Mouse (Mus musculus) common myeloid progenitor, adult 5-6 weeks (primary cell): ENCODE data around the gene Zfp651. TPM values are rescaled to one million over a fixed set of nuclear protein-coding genes. Genes with fewer than 3 reads are reported as not detected.

ENCODE experiments used
- ATAC-seq: replicated peaks from 2 replicates; pipeline ENCODE4 v1.8.0; 2016; ENCODE audit warnings: low read depth, mild to moderate bottlenecking, moderate TSS enrichment, inconsistent platforms; ENCODE audit not compliant: poor library complexity, severe bottlenecking
- total RNA-seq: library from RNA; stranded (forward); fragments of 200-1000, 187-1606 nt; gene quantifications from 2 replicates; pipeline ENCODE4 v1.2.3, GENCODE M21; 2017

Gene Zfp651
- total RNA-seq, 1 experiment from 2014 or later: 1.5 TPM

- no peak for ATAC-seq
These were observed 2.7 kb downstream of the Zfp651 start for GRCm38 (mm10) chr9:121761787-121762186.

- ATAC-seq: no peak
These were observed 3.1 kb downstream of the Zfp651 start for GRCm38 (mm10) chr9:121762248-121762647.

GRCm38 (mm10) chr9:121762761-121763160 lies 3.6 kb downstream of the Zfp651 start:
- no peak for ATAC-seq

- no peak for ATAC-seq
These were observed 4.6 kb downstream of the Zfp651 start for GRCm38 (mm10) chr9:121763716-121764115.

- ATAC-seq: peak; percentile 53
These were observed 6.2 kb downstream of the Zfp651 start for GRCm38 (mm10) chr9:121765166-121765855.

GRCm38 (mm10) chr9:121772412-121772811 lies 13.3 kb downstream of the Zfp651 start:
- no peak for ATAC-seq

GRCm38 (mm10) chr9:121775951-121776350 lies 16.8 kb downstream of the Zfp651 start:
- ATAC-seq: no peak

GRCm38 (mm10) chr9:121776511-121776910 lies 17.4 kb downstream of the Zfp651 start:
- no peak for ATAC-seq

GRCm38 (mm10) chr9:121777484-121778065 lies 18.4 kb downstream of the Zfp651 start, which contains the start of gene Klhl40:
Klhl40 (plus strand) TSS chr9:121777607.
- ATAC-seq: peak; percentile 24; the same call in 1 of the 2 replicates

- ATAC-seq: peak; percentile 50; the same call in 1 of the 2 replicates
These were observed 19.0 kb downstream of the Zfp651 start for GRCm38 (mm10) chr9:121778066-121778624.

GRCm38 (mm10) chr9:121784801-121785200 lies 25.7 kb downstream of the Zfp651 start:
- ATAC-seq: no peak

- no peak for ATAC-seq
These were observed 26.1 kb downstream of the Zfp651 start for GRCm38 (mm10) chr9:121785261-121785660.

GRCm38 (mm10) chr9:121786359-121786758 lies 27.2 kb downstream of the Zfp651 start:
- no peak for ATAC-seq

GRCm38 (mm10) chr9:121791206-121791605 lies 32.1 kb downstream of the Zfp651 start:
- ATAC-seq: peak; percentile 81

GRCm38 (mm10) chr9:121791757-121792521 lies 32.8 kb downstream of the Zfp651 start, which contains the start of gene Hhatl:
Hhatl (minus strand) TSS chr9:121792507.
- no peak for ATAC-seq

- no peak for ATAC-seq
These were observed 35.9 kb downstream of the Zfp651 start for GRCm38 (mm10) chr9:121794972-121795539.

- ATAC-seq: no peak
These were observed 38.6 kb downstream of the Zfp651 start for GRCm38 (mm10) chr9:121797722-121798121.

GRCm38 (mm10) chr9:121798887-121799520 lies 39.9 kb downstream of the Zfp651 start:
- ATAC-seq: no peak

- peak; percentile 64 for ATAC-seq
These were observed 43.6 kb downstream of the Zfp651 start for GRCm38 (mm10) chr9:121802747-121803146.

GRCm38 (mm10) chr9:121807546-121807945 lies 48.4 kb downstream of the Zfp651 start:
- ATAC-seq: no peak
